Mouse (Mus musculus): Measurements from ENCODE around the gene Cdc25b.

The Cdc25b gene

DNA sequence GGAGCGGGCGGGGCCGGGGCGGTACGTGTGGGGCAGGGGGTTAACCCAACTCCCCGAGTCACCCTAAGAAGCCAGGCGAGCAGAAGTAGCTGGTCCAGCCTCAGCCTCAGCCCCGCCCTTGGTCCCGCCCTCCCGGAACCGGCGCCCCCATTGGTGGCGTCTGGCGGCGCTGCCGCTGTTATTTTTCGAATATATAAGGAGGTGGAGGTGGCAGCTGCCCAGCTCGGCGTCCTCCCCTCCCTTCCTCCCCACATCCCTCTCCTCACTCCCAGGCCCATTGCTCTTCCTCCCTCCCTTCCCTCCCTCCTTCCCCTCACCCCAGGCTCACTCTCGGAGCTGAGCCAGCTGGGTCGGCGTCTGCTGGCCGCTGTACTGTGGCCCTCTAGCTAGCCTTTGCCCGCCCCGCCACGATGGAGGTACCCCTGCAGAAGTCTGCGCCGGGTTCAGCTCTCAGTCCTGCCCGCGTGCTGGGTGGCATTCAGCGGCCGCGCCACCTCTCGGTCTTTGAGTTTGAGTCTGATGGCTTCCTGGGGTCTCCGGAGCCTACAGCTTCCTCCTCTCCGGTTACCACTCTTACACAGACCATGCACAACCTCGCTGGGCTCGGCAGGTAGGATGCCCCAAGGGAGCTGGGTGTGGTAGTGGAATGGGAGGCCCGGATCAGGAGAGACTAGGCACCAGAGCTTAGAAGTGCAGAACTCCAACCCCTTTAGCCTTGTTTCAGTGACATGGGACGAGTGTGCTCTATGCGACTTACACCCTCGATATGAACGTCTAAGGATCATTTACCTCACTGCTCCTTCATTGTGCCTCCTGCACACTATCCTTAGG lies at the start of gene Cdc25b, which contains the start of gene Spef1:
Gene Cdc25b, plus strand, starts transcription at position 179 of the 831 bp plus-strand sequence.
Gene Spef1, minus strand, starts transcription at position 512 of the 831 bp plus-strand sequence.
- DNase-seq (ENCODE audit: low spot score) = peak; percentile 87

DNA sequence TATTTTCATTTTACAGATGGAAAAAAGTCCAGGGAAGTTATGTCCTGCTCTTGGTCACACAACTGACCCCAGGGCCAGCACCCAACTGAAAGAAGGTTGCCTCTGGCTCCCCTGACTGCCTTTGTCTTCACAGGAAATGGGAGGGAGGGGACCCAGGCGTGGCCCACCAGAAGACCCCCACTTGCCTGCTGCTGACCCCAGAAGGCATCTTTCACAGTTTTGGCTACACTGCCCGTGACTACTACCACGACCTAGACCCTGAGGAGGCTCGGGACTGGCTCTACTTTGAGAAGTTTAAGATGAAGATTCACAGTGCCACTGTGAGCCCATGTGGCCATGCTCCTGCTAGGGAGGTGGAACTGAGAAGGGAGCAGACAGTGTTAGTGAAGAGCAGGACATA lies 48.5 kb upstream of the Cdc25b start:
- no peak for DNase-seq (ENCODE audit: low spot score)

DNA sequence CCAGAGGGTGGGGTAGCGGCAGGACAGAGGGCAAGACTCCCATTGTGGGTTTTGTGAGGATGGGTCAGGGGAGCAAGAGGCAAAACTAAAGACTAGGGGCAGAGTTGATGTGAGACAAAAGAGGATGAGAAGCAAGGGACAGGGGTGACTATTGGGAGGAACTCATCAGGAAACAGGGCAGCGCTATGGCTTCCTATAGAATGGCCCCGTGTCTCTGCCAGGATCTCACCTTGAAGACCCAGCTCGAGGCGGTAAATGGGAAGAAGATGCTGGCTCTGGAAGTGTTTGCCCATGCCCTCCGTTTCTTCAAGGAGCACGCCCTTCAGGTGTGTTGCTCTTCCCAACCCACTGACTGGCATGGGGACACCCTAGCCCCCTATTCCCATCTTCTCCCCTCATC lies 48.0 kb upstream of the Cdc25b start:
- DNase-seq (ENCODE audit: low spot score) = no peak

DNA sequence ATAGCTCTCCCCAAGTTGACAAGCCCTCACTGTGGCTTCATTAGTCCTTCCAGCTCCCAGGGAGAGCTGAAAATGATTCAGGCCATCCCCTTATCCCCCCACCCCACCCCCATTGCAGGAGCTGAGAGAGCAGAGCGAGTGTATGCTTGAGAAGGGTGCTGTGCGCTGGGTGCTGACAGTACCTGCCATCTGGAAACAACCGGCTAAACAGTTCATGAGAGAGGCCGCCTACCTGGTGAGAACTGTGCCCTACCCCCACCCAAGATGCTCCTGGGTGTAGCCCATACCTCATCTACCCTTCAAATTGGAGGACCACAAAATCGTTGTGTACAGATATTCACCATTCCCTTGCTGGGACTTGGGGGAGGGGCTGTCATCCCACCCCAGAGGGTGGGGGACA lies 47.5 kb upstream of the Cdc25b start:
- no peak for DNase-seq (ENCODE audit: low spot score)

DNA sequence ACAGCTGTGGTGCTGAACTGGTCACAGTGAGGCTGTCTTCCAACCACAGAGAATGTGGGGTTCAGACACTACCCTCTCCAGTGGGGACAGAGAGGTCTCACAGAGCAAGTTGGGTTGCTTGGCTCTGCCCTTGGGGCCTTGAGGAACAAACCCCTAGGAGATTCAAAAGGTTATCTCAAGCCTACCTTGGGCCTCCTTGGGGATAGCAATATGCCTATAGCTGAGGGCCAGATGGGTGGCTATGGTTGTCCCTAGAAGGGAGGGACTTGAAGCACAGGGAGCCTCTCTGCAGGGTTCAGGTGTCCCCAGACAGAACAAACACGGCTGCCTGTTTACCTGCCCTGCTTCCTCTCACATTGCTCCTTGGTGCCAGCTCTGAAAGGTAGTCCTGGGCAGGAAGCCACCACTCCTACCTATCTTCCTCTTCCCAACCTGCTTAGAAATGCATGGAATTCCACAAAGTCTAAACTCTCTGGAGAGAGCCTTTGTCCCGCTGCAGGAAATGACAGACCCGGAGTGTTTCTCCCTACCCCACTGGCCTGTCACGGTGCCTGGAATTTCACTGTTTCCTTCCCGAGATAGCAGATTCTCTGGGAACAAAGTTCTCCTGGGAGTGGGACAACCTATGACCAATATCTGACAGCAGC lies 46.7 kb upstream of the Cdc25b start:
- DNase-seq (ENCODE audit: low spot score) = no peak

DNA sequence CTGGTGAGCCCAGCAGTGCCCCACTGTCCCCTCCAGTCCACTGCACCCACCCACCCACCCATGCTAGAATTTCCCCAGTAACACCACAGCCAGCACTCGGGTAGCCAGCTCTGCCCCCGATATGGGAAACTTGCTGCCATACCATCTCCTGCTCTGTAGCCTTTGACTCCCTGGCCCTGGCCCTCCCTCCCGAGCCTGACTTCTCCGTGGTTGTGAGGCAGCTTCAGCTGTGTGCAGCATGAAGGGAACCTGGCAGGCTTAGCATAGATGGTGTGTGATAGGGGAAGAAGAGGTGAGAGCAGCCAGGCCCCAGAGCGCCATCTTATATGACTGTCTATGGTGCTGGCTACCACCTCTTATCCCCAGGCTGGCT lies 46.2 kb upstream of the Cdc25b start:
- no peak for DNase-seq (ENCODE audit: low spot score)

DNA sequence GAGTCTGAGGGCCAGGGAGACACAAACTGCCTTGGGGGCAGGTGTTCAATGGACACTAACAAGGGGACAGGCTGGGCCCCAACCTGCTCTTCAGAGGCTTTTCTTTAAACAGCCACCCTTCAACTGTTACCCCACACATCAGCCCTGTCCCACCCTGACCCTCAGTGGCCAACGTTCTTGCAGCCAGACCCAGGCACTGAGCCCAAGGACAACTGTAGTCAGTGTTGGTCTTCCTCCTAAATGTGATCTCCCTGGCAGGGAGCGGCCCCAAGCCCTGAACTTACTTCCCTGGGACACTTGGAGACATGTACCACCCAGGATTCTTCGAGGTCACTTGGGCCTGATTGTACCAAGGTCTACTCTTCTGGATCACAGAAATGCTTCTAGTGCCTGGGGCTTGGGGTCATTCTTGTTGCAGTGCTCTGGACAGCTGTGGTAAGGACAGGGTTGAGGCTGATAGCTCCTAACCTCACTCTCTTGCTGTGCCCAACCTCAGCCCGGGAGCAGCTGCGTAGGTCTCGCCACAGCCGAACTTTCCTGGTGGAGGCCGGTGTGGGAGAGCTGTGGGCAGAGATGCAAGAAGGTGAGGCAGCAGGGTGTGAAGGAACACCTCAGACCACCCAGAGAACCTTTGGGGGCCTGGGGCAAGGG lies 45.3 kb upstream of the Cdc25b start:
- DNase-seq (ENCODE audit: low spot score) = no peak

DNA sequence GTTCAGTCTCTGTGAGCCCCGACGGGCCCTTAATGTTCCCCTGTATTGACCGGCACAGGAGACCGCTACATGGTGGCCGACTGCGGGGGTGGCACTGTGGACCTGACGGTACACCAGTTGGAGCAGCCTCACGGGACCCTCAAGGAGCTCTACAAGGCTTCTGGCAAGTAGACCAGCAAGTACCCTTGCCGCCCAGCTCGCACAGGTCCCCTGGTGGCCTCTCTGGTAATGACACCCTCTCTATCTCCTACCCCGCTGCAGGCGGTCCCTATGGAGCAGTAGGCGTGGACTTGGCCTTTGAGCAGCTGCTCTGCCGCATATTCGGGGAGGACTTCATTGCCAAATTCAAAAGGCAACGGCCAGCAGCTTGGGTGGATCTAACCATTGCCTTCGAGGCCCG lies 44.2 kb upstream of the Cdc25b start:
- DNase-seq (ENCODE audit: low spot score) = peak; percentile 83

DNA sequence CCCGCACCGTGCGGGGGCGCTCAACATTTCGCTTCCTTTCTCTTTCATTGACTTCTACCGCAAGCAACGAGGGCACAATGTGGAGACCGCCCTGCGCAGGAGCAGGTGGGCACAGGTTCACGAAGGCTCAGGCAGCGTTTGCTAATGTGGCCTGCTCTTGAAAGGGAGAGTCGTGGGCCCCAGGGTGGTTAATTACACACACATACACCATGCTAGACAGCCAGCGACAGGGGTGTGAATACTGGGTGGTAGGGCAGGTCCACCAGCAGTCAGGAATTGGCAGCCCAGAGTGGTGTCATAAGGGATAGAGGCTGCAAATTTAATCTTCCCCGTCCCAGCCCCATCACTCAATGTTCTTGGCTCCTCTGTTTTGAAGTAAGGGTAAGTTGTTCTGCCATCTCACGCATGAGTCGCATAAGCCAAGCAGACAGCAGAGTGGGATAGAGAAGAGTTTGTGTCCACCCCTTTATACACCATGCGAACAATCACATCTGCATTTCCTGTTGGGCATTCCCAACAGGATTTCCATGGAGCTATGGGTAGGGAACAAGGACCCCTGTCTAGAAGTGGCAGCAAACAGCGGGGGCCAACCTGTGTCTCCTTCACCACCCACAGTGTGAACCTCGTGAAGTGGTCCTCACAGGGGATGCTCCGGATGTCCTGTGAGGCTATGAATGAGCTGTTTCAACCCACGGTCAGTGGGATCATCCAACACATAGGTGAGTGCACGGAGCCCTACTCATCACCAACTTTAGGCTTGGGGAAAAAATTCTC lies 43.6 kb upstream of the Cdc25b start:
- no peak for DNase-seq (ENCODE audit: low spot score)

DNA sequence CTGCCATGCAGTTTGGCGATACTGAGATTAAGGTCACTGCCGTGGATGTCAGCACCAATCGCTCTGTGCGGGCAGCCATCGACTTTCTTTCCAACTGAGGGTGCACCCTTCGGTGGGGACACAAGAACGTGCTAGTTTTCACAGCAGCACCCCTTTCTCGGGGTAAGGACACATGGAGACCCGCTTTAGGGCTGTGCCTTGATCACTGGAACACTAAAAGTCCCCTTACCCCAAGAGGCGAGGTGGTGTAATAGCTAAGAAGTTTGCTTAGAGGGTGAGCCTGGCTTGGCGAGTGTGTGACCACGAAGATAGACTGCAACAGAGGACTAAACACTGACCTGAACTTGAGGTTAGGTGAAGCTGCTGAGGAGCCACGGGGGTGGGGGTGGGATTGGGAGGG lies 41.6 kb upstream of the Cdc25b start:
- no peak for DNase-seq (ENCODE audit: low spot score)

DNA sequence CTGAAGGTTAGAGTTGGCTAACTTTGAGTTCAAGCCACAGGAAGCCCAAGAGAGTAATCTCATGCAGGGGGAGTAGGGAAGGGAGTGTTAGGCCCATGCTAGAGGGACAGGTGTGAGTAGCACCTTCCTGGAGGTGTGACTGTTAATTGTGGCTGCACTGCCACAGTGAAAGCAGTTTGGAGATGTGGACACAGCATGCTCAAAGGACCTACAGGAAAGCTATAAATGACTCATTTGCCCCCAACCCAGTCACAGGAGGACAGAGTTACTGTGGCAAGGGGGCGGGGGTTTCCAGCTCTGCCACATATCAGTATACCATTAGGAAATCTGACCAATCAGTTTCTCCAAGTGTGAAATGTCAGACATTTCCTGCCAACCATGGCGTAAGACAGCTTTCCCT lies 41.2 kb upstream of the Cdc25b start:
- DNase-seq (ENCODE audit: low spot score) = no peak

DNA sequence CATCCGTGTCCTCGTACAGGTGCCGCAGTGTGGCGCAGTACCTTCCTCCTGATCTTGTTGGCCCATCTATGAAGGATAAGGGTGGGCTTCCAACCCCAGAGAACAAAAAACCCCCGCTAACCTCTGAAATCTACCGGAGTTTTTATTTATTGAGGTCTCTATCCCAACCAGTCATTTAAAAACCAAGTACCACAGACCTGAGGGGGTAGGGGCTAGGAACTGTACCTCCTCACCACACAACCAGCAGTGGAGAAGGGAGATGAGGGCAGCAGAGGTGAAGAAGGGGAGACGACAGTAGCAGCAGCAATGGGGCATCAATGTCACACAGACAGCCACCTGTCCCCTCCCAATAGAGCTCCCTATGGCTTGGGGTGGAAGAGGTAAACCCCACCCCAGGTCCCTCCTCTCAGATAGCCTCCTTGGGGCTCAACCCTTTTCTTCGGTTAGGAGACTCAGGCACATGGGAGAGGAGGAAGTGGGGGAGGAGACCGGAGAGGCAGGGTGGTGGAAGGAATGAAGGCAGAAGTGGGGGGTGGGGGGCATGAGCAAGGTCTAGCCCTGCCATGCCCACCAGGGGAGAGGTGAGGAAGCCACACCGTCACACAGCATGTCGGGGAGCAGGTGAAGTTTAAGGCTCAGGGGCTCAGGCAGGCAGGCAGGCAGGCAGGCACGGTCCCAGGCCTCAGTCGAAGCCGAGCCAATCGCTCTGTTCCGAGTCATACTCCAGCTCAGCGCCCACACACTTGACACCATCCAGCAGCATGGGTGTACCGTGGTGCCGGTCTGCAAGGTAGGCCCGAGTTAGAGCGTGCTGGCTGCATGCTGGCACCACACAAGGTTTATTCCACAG lies 40.3 kb upstream of the Cdc25b start:
- DNase-seq (ENCODE audit: low spot score) = no peak

DNA sequence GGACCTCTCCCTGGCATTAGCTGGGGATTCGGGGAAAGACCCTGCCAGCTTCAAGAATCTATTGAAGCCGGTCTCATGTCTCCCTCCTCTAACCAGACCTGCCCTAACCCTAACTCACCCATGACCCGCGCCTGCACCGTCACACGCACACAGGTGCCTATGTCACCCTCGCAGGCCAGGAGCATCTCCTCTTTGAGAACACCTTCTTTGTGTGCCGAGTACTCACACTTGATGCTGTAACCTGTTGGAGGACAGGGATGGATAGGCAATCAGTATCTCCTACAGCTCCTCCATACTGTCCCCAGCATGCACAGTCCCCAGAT lies 39.7 kb upstream of the Cdc25b start:
- no peak for DNase-seq (ENCODE audit: low spot score)

DNA sequence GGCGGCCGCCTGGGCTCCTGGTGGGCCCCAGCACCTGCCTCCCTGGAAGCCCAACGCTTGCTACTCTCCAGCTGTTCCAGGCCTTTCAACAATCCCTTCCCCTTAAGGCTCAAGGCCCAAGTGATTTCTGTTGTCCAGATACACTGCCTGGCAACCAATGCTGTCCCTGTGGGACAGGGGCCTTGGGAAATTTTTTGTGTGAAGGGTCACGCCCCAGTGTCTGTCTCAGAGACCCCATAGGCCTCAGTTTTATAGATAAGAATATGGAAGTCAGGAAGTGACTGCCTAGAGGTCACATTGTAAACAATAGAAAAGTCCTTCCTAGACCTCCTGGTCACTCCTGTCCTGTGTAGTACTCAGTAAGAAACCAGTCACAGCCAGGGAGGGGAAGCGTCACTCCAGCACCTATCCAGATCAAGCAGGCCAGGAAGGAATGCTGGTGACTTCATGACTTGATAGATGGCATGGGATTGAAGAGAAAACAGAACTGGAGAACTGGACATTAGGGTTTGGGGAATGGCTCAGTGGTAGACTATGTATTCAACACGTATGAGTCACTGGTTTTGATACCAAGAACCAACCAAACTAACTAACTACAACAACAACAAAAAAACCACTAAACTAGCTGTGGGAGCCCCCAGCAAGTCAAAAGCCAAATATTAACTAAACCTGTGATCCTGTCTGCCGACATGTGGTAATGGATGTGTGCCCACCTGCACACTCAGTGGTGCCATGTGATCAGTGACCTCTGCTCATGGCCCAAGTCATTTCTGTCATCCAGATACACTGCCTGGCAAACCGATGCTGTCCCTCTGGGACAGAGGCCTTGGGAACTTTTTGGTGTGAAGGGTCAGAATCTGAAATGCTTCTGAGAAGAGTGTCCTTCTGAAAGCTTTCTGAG lies 38.1 kb upstream of the Cdc25b start:
- no peak for DNase-seq (ENCODE audit: low spot score)

DNA sequence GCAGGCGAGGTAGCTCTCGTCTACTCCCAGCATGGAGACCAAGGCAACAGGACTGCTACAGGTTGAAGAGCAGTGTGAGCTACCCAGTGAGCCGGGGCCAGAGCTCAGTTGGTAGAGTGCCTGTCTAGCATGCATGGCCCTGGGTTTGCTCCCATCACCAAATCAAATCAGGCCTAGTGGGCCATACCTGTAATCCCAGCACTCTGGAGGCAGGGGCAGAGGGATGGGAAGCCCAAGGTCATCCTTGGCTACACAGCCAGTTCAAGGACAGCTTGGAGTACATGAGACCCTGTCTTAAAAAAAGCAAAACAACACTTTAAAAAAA lies 37.5 kb upstream of the Cdc25b start:
- no peak for DNase-seq (ENCODE audit: low spot score)

DNA sequence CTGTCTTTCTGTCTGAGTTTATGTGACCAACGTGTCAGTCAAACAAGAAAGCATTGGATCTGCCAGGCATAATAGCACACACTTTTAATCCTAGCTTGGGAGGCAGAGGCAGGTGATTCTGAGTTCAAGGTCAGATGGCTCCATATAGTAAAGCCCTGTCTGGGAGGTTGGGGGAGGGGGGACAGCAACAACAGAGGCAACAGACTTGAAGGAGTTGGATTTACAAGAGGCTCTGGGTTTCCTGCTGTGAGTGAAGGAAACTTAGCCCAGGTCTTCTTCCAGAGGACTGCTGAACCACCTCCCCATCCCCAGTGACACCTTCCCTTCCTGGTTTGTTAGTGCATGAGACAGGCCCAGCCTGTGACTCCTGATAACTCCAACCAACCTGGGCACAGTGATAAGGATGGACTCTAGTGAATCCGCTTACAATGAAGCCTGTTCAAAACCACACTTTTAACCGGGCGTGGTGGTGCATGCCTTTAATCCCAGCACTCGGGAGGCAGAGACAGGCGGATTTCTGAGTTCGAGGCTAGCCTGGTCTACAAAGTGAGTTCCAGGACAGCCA lies 34.5 kb upstream of the Cdc25b start:
- peak; percentile 80 for DNase-seq (ENCODE audit: low spot score)

DNA sequence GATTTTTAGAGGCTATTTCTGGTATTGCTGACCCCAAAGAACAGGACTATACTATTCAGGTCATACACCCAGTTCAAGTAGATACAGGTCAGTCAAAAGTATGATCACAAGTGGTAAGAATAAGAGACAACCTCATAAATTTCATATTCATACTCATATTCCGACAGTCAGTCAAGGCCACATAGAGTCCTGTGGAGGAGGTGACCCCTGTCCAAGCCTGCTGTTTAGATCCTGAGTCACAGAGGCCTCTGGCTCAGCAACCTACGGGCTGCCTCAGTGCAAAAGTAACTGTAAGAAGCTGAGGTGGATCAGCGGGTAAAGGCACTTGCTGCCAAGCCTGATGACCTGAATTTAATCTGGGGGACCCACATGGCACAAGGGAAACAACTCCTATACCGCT lies 32.7 kb upstream of the Cdc25b start:
- no peak for DNase-seq (ENCODE audit: low spot score)

DNA sequence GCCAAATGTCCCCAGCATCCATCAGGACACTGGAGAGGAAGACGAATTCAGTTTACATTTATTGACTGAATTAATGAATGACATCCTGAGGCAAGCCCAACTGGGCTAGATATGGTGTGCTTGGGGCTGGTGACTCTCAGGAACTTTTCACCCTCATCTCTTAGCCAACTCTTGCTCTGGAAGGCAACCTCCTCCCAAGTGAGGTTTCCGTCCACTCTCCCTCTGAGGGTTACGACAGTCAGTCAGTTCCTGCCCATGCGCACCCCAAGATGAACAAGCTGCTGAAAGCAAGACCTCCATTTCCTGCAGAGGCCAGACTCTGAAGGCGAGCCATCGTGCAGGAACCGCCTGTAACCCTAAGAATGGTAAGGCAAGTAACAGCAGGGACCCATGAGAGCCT lies 29.8 kb upstream of the Cdc25b start:
- no peak for DNase-seq (ENCODE audit: low spot score)

DNA sequence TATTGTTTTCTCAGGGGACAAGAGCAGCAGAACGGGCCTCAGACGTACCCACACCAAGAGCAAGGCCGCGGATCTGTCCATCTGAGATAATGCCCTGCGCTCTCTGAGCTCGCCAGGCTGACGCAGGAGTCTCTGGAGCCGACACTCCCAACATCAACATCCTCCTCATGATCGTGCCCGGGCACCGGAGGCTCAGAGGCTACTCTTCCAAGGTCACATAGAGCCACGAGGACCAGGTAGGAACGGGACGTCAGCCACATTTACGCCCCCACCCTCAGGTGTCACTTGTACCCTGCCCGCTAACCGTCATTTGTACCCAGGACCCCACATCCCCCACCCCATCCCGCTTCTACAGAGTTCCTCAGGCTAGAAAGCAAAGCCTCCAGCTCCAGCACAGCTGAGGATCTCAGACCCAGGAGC lies 27.2 kb upstream of the Cdc25b start:
- DNase-seq (ENCODE audit: low spot score) = peak; percentile 75

DNA sequence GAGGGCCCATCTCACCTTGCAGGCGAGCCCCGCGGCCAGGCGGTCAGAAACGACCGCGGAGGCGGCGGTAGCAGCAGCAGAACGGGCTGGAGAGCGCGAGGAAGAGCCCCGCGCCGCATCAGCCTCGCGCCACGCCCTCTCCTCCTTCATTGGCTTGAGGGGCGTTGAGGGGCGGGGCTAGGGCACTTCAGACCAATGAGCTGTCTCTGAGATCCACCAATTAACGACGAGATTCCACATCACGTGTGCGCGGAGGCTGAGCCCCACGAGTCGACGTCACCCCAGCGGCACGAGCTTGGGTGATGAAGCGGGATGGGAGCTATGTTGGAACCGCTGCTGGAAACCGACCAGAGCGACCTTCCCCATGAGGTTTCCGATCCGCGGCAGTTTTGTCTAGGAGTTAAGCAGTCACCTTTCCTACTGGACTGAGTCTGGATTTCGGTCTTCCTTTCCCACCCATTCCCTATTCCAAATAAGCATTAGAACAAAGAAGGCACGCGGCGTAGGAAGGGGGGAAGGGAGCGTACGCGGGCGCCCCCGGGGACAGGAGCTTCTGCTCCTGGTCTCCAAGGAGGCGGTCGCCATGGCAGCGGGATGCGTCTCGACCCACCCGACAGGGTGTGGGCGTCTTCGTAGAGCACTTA lies 26.7 kb upstream of the Cdc25b start, which contains the start of gene 1700037H04Rik:
Gene 1700037H04Rik, minus strand, starts transcription at position 144 of the 644 bp plus-strand sequence.
- DNase-seq (ENCODE audit: low spot score) = peak; percentile 100
